Mouse (Mus musculus): Measurements from ENCODE around the gene Slc23a2.

- TF ChIP-seq CTCF (conservative IDR thresholded peaks at IDR 0.05; ENCODE audit: low read length) = no peak
- no peak for TF ChIP-seq NANOG (IDR thresholded peaks at IDR 0.05; ENCODE audit: borderline replicate concordance, low read length)
- no peak for TF ChIP-seq POU5F1 (IDR thresholded peaks at IDR 0.05; ENCODE audit: borderline replicate concordance, low read length)
These were observed 114.2 kb downstream of the Slc23a2 start for GRCm38 (mm10) chr2:132030418-132031363.

All from E14TG2a.4 (cell line).